Mouse (Mus musculus) neural tube, embryonic 14.5 days (tissue): ENCODE data around the gene Elp5. TPM values are rescaled to one million over a fixed set of nuclear protein-coding genes. Genes with fewer than 3 reads are reported as not detected.

Experiments used
- ATAC-seq: fragments of 200-750 bp; cut with Nextera tagmentation; 2 replicates; pipeline ENCODE4 v1.8.0; 2017; ENCODE audit warnings: low read depth, mild to moderate bottlenecking, moderate TSS enrichment, moderate library complexity
- H3K27ac ChIP-seq: fragments of 300-500 bp; sonication (generic); 2 replicates; pipeline ENCODE4 v1.5.1; 2014; ENCODE audit warnings: low read depth, mild to moderate bottlenecking, control low read depth, low read length, moderate library complexity, mixed read lengths
- H3K27me3 ChIP-seq: fragments of 300-500 bp; sonication (generic); 2 replicates; pipeline ENCODE4 v1.6.1; 2014; ENCODE audit warnings: low read length; ENCODE audit not compliant: control insufficient read depth, insufficient read depth
- H3K36me3 ChIP-seq: fragments of 300-500 bp; sonication (generic); 2 replicates; pipeline ENCODE4 v1.6.1; 2014; ENCODE audit warnings: low read length, mixed read lengths; ENCODE audit not compliant: control insufficient read depth, insufficient read depth
- H3K4me1 ChIP-seq: fragments of 300-500 bp; sonication (generic); 2 replicates; pipeline ENCODE4 v1.6.1; 2014; ENCODE audit warnings: low read length; ENCODE audit not compliant: control insufficient read depth, insufficient read depth
- H3K4me2 ChIP-seq: fragments of 300-500 bp; sonication (generic); 2 replicates; pipeline ENCODE4 v1.6.1; 2014; ENCODE audit warnings: mild to moderate bottlenecking, low read depth, low read length, control low read depth
- H3K4me3 ChIP-seq: fragments of 300-500 bp; sonication (generic); 2 replicates; pipeline ENCODE4 v1.5.1; 2014; ENCODE audit warnings: low read depth, low read length, control low read depth, mixed read lengths
- H3K9ac ChIP-seq: fragments of 300-500 bp; sonication (generic); replicated peaks from 2 replicates; pipeline ENCODE4 v1.6.1; 2014; ENCODE audit warnings: low read depth, mild to moderate bottlenecking, control low read depth, low read length, mixed read lengths
- H3K9me3 ChIP-seq: fragments of 300-500 bp; sonication (generic); 2 replicates; pipeline ENCODE4 v1.6.1; 2016; ENCODE audit warnings: low read length; ENCODE audit not compliant: control insufficient read depth
- WGBS: fragments of 180-500 bp; shearing (Covaris S2); extraction: QIAGEN DNeasy Blood & Tissue Kit; methylation state at CpG from one replicate; pipeline ENCODE4 v1.1.7; 2014; 5-methylcytosine and 5-hydroxymethylcytosine counted together
- polyA plus RNA-seq: library from polyadenylated mRNA; unstranded; fragments of >200 nt; fragmentation: Nextera tagmentation; extraction: Ambion mirVana; gene quantifications from 2 replicates; pipeline ENCODE4 v1.2.1, GENCODE M21; 2014

Elp5 gene
- polyA plus RNA-seq, 1 experiment from 2014 or later: 175 TPM

DNA sequence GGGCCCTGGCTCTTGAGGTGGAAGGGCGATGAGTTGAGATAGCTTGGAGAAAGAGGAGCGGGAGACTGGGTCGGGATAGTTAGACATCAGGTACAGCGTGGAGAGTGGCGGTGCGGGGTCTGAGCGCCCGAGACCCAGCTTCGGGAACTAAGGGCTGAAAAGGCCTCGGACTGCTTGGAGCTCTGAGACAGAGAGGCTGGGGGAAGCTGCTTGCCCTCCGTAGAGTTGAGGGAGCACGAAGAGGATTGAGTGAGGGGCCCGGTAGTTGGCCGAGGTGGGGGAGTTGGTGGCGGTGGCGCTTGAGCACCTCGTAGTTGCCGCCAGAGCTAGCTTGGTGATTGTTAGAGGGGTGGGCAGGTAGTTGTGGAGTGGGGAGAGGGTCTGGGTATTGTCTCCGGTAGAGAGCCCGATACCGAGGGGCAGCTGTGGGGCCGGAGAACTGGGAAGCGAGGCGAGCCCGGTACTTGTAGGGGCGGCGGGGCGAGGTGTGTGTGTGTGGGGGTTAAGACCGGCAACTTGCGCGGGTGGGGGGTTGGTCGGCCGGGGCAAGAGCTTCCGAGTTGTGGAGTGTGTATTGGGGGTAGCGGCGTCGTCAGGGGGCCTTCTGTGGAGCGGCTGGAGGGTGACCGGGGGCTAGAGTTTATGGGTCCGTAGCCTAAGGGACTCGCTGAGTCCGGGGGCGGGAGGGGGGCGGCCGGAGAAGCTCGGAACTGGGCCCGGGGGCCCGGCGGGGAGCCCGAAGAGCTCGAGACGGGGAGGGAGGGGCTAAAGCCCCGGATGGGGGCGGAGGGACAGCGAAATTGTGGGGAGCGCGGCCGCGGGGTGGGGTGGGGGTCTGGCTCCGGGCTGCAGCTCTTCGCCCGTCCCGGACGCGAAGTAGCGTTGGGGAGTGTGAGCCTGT is 14.1 kb upstream of the Elp5 start:
- WGBS: 1% methylated on average over 65 of the region's 66 CpGs
- Histone ChIP-seq H3K27me3 (no peaks in the 10 kb centered on the region), H3K27ac (peak overlapping the region; percentile 93), H3K4me1 (peaks cover 22% of the 10 kb centered on the region; the same call in 1 of the 2 replicates), H3K36me3 (peaks cover 34% of the 10 kb centered on the region), H3K4me3 (peak overlapping the region; percentile 85), H3K9ac (peak overlapping the region; percentile 78), H3K4me2 (peak overlapping the region; percentile 64), H3K9me3 (no peaks in the 10 kb centered on the region)
- ATAC-seq: peak; percentile 1

DNA sequence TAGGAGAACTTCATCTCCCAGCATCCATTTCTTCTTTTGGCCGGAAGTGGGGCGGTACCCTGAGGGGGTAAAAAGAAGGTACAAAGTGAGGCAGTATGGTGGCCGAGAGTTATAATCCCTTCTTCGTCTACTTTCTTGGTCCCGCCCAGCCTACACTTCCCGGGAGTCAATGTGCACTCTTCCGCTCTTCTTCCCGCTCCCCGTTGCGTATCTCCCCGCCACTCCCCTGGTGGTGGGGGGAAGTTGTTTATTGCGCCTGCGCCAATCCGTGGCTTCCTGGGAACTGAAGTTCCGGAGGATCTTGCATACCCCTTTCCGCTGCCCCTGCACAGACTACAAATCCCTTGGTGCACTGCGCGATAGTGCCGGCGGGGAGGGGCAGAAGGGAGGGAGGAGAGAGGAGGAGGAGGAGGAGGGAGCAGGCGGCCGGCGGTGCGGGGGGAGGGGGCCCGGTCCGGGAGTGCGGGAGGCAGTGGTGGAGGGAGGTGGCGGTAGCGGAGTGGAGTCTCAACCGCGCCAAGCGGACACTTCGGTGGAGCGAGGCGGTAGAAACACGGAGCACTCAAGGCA is 13.2 kb upstream of the Elp5 start, which contains the start of gene Phf23:
Gene Phf23 (plus strand): TSS at position 387 of the 570 bp plus-strand sequence.
- Histone ChIP-seq H3K9me3 (no peaks in the 10 kb centered on the region), H3K27me3 (no peaks in the 10 kb centered on the region), H3K4me2 (peak within 1 kb of the TSS; percentile 64), H3K4me1 (peaks cover 24% of the 10 kb centered on the region; the same call in 1 of the 2 replicates), H3K36me3 (peaks cover 34% of the 10 kb centered on the region), H3K9ac (peak within 1 kb of the TSS; percentile 78), H3K4me3 (peak within 1 kb of the TSS; percentile 85), H3K27ac (peak within 1 kb of the TSS; percentile 93)
- ATAC-seq: peak; percentile 78
- 0% methylated on average over 36 of the region's 36 CpGs for WGBS

DNA sequence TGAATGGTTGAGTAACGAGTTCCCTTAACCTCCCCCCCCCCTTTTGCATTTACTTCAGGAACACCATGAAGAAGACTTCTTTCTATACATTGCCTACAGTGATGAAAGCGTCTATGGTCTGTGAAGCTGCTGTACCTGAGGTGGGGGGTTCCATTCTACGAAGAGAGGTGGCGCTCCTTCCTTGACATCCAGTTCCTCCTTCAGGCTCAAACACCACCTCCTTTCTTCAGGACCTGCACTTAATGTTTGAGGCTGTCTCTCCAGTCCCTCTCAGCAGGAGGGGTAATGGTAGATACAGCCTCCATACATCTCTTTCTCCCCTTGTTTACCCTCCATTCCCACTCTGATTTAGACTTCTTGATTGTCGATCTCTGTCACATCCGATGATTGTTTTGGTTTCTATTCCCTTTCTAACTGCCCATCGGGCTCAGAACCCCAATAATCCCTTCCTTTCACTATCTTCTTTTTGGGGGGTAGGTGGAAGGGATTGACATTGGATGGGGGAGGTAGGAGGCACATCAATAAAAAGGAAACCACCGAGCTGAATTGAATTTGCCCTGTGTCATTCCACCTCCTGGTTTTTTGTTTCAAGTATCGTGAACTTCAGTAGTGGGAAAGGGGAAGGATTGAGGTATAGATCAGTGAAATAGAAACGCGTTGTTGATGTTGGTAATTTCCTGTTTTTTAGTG is 12.2 kb upstream of the Elp5 start:
- 85% methylated on average over 11 of the region's 11 CpGs for WGBS
- H3K4me2 ChIP-seq: no peak overlapping the region

DNA sequence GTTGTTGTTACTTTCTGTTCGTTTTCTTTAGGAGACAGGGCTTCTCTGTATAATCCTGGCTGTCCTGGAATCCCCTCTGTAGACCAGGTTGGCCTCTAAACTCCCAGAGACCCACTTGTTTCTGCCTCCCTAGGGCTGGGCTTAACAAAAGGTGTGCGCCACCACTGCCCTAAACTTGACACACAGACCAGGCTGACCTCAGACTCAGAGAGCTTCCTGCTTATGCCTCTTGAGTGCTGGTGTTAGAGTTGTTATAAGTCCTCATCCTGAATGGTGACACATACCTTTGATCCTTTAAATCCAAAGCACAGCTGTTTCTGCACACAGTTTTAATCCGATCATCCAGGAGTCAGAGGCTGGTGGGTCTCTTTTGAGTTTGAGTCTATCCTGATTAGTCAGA is 10.6 kb upstream of the Elp5 start:
- peaks cover 32% of the 10 kb centered on the region for H3K36me3 ChIP-seq
- WGBS: 90% methylated on average over 3 of the region's 3 CpGs
- H3K27ac ChIP-seq: no peak overlapping the region
- ATAC-seq: no peak
- H3K4me2 ChIP-seq: peak overlapping the region; percentile 78; the same call in 1 of the 2 replicates
- H3K4me1 ChIP-seq: peaks cover 19% of the 10 kb centered on the region; the same call in 1 of the 2 replicates
- H3K9me3 ChIP-seq: no peaks in the 10 kb centered on the region
- H3K9ac ChIP-seq: no peak overlapping the region
- no peaks in the 10 kb centered on the region for H3K27me3 ChIP-seq
- peak overlapping the region; percentile 55; the same call in 1 of the 2 replicates for H3K4me3 ChIP-seq

More for the DNA sequence above, 12.2 kb upstream of the Elp5 start:
- H3K36me3 ChIP-seq: peaks cover 36% of the 10 kb centered on the region
- H3K4me3 ChIP-seq: no peak overlapping the region
- H3K27ac ChIP-seq: no peak overlapping the region
- H3K9ac ChIP-seq: no peak overlapping the region
- no peaks in the 10 kb centered on the region for H3K27me3 ChIP-seq
- H3K4me1 ChIP-seq: peaks cover 22% of the 10 kb centered on the region; the same call in 1 of the 2 replicates
- ATAC-seq: no peak
- no peaks in the 10 kb centered on the region for H3K9me3 ChIP-seq

DNA sequence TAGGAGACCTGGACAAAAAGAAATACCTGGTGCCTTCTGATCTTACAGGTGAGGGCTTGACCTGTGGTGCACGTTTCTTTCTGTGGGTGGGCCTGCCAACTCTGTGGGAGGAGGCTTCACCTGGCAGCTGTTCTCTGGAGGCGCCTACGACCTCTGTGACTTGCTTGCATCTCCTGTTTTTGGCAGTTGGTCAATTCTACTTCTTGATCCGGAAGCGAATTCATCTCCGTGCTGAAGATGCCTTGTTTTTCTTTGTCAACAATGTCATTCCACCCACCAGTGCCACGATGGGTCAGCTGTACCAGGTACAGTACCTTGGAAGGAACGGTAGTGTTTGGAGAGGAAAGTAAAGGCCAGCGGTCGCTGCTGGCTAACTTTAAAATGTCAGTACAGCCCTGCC is 10.1 kb upstream of the Elp5 start:
- ATAC-seq: no peak
- H3K27ac ChIP-seq: no peak overlapping the region
- H3K9me3 ChIP-seq: no peaks in the 10 kb centered on the region
- no peaks in the 10 kb centered on the region for H3K27me3 ChIP-seq
- peaks cover 37% of the 10 kb centered on the region for H3K36me3 ChIP-seq
- H3K4me1 ChIP-seq: peaks cover 14% of the 10 kb centered on the region; the same call in 1 of the 2 replicates
- H3K4me2 ChIP-seq: peak overlapping the region; percentile 78
- H3K9ac ChIP-seq: peak overlapping the region; percentile 76; the same call in 1 of the 2 replicates
- 87% methylated on average over 10 of the region's 10 CpGs for WGBS
- H3K4me3 ChIP-seq: peak overlapping the region; percentile 55

DNA sequence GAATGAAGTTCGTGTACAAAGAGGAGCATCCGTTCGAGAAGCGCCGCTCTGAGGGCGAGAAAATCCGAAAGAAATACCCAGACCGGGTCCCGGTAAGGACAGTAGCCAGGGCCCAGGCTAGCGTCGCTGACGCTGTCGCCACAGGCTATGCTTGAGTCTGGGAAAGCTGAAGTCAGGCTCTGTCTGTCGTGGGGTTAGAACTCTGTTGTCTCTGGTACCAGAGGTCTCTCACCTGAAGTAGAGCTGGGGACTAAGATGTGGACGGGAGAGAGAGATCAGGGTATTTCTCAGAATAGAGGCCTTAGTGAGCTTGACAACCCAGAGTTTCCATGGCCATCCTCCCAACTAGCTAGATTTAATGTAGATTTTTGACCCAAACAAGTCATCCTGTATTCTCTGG is 9.4 kb upstream of the Elp5 start:
- H3K9me3 ChIP-seq: no peaks in the 10 kb centered on the region
- peak overlapping the region; percentile 55 for H3K4me3 ChIP-seq
- H3K4me1 ChIP-seq: peaks cover 12% of the 10 kb centered on the region; the same call in 1 of the 2 replicates
- H3K4me2 ChIP-seq: peak overlapping the region; percentile 78
- H3K27ac ChIP-seq: peak overlapping the region; percentile 90
- peak overlapping the region; percentile 76 for H3K9ac ChIP-seq
- no peak for ATAC-seq
- H3K27me3 ChIP-seq: no peaks in the 10 kb centered on the region
- peaks cover 37% of the 10 kb centered on the region for H3K36me3 ChIP-seq
- WGBS: under 1% methylated on average over 15 of the region's 15 CpGs

DNA sequence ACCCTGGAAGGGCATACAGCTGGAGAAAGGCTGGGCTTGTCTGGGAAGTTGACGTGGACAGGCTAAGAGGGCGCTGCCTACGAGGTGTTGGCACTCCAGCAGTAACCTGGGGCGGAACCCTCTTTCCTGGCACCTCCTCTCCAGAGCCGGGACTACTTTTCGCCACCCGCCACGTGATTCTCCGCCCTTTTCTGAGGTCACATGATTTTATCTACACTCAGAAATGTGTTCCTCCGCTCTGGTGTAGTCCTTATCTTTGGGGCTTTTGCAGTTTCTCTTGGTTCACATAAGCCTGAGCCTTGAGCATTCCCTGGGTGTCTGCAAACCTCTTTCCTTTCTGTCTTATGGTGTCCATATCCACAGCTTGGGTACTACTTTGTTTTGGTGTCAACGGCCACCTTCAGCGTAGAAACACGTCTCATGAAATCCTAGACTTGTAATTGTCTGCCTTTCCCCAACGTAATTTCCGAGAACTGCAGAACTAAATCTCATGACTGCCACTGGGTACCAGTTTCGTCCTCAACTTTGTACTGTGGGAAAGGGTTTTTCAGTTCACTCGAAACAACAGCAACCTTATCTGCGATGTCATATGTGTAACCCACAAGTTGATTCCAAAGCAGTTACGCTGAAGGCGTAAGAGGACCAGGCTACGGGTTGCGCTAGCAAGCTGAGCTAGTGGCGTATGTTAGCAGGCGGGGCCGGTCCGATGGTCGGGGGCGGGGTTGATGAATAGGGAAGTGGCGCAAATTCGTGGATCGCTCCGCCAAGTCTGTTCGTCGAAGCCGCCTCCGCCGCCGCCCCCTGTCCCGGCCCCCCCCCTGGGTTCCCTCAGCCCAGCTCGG is 8.8 kb upstream of the Elp5 start, which contains the start of gene Gabarap:
Gene Gabarap (plus strand): TSS at position 294 of the 842 bp plus-strand sequence.
- Histone ChIP-seq H3K27ac (peak within 1 kb of the TSS; percentile 90), H3K9me3 (no peaks in the 10 kb centered on the region), H3K36me3 (peaks cover 43% of the 10 kb centered on the region), H3K27me3 (no peaks in the 10 kb centered on the region), H3K4me3 (peak within 1 kb of the TSS; percentile 55), H3K4me1 (peaks cover 12% of the 10 kb centered on the region; the same call in 1 of the 2 replicates), H3K4me2 (peak within 1 kb of the TSS; percentile 78), H3K9ac (peak within 1 kb of the TSS; percentile 76)
- peak; percentile 74 for ATAC-seq
- under 1% methylated on average over 40 of the region's 40 CpGs for WGBS

DNA sequence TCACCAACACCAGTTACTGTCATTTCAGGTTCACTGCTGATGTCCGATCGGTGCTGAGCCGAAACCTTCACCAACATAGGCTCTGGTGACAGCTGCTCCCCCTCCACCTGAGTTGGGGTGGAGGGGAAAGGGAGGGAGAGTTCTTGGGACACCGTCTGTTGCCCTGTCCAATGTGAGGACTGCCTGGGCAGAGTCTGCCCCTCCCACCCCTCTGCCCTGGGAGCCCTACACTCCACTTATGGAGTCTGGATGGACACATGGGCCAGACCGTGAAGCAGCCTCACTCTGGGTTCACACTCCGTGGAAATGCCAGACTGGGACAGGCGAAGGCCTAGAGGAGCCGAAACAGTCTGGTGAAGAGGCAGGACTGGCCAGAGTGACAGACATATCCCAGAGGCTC is 7.6 kb upstream of the Elp5 start:
- Histone ChIP-seq H3K4me1 (peaks cover 12% of the 10 kb centered on the region; the same call in 1 of the 2 replicates), H3K4me3 (no peak overlapping the region; the same call in 1 of the 2 replicates), H3K27ac (no peak overlapping the region), H3K9ac (no peak overlapping the region), H3K27me3 (no peaks in the 10 kb centered on the region), H3K36me3 (peaks cover 48% of the 10 kb centered on the region), H3K9me3 (no peaks in the 10 kb centered on the region), H3K4me2 (no peak overlapping the region)
- 90% methylated on average over 8 of the region's 8 CpGs for WGBS
- ATAC-seq: no peak
